Mouse (Mus musculus): ENCODE results near the gene Lifr. TPM values are rescaled to one million over a fixed set of nuclear protein-coding genes. Genes with fewer than 3 reads are reported as not detected.

Lifr gene
- total and polyA plus RNA-seq, 2 experiments from 2014 or later = 12.2 to 28.0 TPM

- Histone ChIP-seq H3K27ac (ENCODE audit: low read depth, low read length) (no peak overlapping the region), H3K4me2 (ENCODE audit: low read depth, low read length, poor library complexity, severe bottlenecking) (no peak overlapping the region), H3K4me3 (ENCODE audit: low read depth, low read length) (no peak overlapping the region), H3K36me3 (ENCODE audit: insufficient read depth, low read length) (no peaks in the 10 kb centered on the region), H3K4me1 (ENCODE audit: insufficient read depth, low read length) (no peaks in the 10 kb centered on the region), H3K9ac (replicated peaks; ENCODE audit: low read length, poor library complexity, severe bottlenecking) (no peak overlapping the region), H3K9me3 (ENCODE audit: low read length) (no peaks in the 10 kb centered on the region), H3K27me3 (ENCODE audit: insufficient read depth, low read length) (no peaks in the 10 kb centered on the region)
- 92% methylated on average over 2 of the region's 2 CpGs for WGBS
- DNase-seq (ENCODE audit: low spot score) (no peak), ATAC-seq (ENCODE audit: low FRiP score) (no peak)
- no peak for TF ChIP-seq CTCF (IDR thresholded peaks at IDR 0.05)
Observed at GRCm38 (mm10) chr15:7052117-7052516, 38.3 kb upstream of the Lifr start.

- DNase-seq (ENCODE audit: low spot score) = no peak
- Histone ChIP-seq H3K4me1 (ENCODE audit: insufficient read depth, low read length) (no peaks in the 10 kb centered on the region), H3K36me3 (ENCODE audit: insufficient read depth, low read length) (no peaks in the 10 kb centered on the region), H3K4me3 (ENCODE audit: low read depth, low read length) (no peak overlapping the region), H3K27ac (ENCODE audit: low read depth, low read length) (no peak overlapping the region), H3K9ac (replicated peaks; ENCODE audit: low read length, poor library complexity, severe bottlenecking) (no peak overlapping the region), H3K27me3 (ENCODE audit: insufficient read depth, low read length) (no peaks in the 10 kb centered on the region), H3K4me2 (ENCODE audit: low read depth, low read length, poor library complexity, severe bottlenecking) (no peak overlapping the region), H3K9me3 (ENCODE audit: low read length) (no peaks in the 10 kb centered on the region)
- no peak for ATAC-seq (ENCODE audit: low FRiP score)
- TF ChIP-seq CTCF (IDR thresholded peaks at IDR 0.05) = no peak
- 49% methylated on average over 3 of the region's 3 CpGs for WGBS
Observed at GRCm38 (mm10) chr15:7056851-7057250, 33.6 kb upstream of the Lifr start.

GRCm38 (mm10) chr15:7060522-7060921 lies 29.9 kb upstream of the Lifr start:
- no peak for TF ChIP-seq CTCF (IDR thresholded peaks at IDR 0.05)
- Histone ChIP-seq H3K27ac (ENCODE audit: low read depth, low read length) (no peak overlapping the region), H3K4me2 (ENCODE audit: low read depth, low read length, poor library complexity, severe bottlenecking) (no peak overlapping the region), H3K9ac (replicated peaks; ENCODE audit: low read length, poor library complexity, severe bottlenecking) (no peak overlapping the region), H3K36me3 (ENCODE audit: insufficient read depth, low read length) (no peaks in the 10 kb centered on the region), H3K9me3 (ENCODE audit: low read length) (no peaks in the 10 kb centered on the region), H3K4me3 (ENCODE audit: low read depth, low read length) (no peak overlapping the region), H3K4me1 (ENCODE audit: insufficient read depth, low read length) (no peaks in the 10 kb centered on the region), H3K27me3 (ENCODE audit: insufficient read depth, low read length) (no peaks in the 10 kb centered on the region)
- 68% methylated on average over 2 of the region's 2 CpGs for WGBS
- ATAC-seq (ENCODE audit: low FRiP score) (no peak), DNase-seq (ENCODE audit: low spot score) (no peak)

DNA sequence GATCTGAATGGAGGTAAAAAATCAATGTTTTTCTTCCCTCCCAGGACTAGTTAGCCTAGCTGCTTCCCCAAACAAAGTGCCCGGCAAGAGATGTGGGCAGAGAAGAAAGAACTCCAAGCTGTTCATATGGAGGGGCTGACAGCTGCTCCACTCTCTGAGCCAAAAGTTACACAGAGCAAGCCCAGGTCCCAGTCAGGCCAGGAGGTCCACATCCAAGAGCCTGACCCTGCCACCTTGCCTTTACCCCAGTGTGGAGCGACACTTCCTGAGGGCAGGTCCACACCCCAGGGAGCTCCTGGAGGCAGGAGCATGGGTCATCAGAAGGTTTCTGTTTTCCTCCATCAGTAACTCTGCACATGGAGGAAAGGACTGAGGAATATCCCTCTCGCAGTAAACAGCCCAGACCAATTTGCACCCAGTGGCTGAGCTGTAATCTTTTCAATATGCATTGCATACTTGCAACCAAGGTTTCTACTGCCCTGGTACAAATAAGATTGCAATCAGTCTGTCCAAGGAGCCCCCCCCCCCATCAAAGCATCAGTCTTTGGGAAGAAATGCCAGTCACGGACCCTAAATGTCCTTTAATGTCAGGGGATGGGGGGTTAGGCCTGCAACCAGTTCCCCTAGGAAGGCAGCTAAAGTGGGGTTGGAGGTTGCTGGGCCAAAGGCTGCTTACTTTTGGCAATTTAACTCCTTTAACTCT lies 28.3 kb upstream of the Lifr start:
- no peak overlapping the region for H3K4me3 ChIP-seq (ENCODE audit: low read depth, low read length)
- DNase-seq (ENCODE audit: low spot score) = peak; percentile 32
- no peak overlapping the region for H3K27ac ChIP-seq (ENCODE audit: low read depth, low read length)
- no peak for ATAC-seq (ENCODE audit: low FRiP score)
- H3K4me2 ChIP-seq (ENCODE audit: low read depth, low read length, poor library complexity, severe bottlenecking) = no peak overlapping the region
- H3K27me3 ChIP-seq (ENCODE audit: insufficient read depth, low read length) = no peaks in the 10 kb centered on the region
- no peak overlapping the region for H3K9ac ChIP-seq (replicated peaks; ENCODE audit: low read length, poor library complexity, severe bottlenecking)
- no peaks in the 10 kb centered on the region for H3K4me1 ChIP-seq (ENCODE audit: insufficient read depth, low read length)
- TF ChIP-seq CTCF (IDR thresholded peaks at IDR 0.05) = no peak
- H3K36me3 ChIP-seq (ENCODE audit: insufficient read depth, low read length) = no peaks in the 10 kb centered on the region
- 32% methylated on average over 4 of the region's 4 CpGs for WGBS
- H3K9me3 ChIP-seq (ENCODE audit: low read length) = no peaks in the 10 kb centered on the region

DNA sequence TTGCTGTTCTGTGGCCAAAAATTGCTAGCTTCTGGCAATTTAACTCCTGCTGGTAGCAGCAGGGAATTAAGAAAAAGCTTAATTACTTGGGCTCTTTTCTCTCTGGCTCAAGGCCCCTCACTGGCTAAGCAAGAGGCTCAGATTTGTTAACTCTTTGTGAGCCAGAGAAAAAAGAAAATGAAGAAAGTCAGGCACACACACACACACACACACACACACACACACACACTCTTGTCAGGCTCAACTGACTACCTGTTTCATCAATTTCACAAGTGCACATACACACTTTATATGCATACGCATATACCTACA lies 27.8 kb upstream of the Lifr start:
- DNase-seq (ENCODE audit: low spot score) (peak; percentile 66), ATAC-seq (ENCODE audit: low FRiP score) (no peak)
- Histone ChIP-seq H3K4me1 (ENCODE audit: insufficient read depth, low read length) (no peaks in the 10 kb centered on the region), H3K9me3 (ENCODE audit: low read length) (no peaks in the 10 kb centered on the region), H3K27ac (ENCODE audit: low read depth, low read length) (no peak overlapping the region), H3K27me3 (ENCODE audit: insufficient read depth, low read length) (no peaks in the 10 kb centered on the region), H3K9ac (replicated peaks; ENCODE audit: low read length, poor library complexity, severe bottlenecking) (no peak overlapping the region), H3K4me3 (ENCODE audit: low read depth, low read length) (no peak overlapping the region), H3K36me3 (ENCODE audit: insufficient read depth, low read length) (no peaks in the 10 kb centered on the region), H3K4me2 (ENCODE audit: low read depth, low read length, poor library complexity, severe bottlenecking) (no peak overlapping the region)
- TF ChIP-seq CTCF (IDR thresholded peaks at IDR 0.05) = no peak
- 98% methylated on average over 1 of the region's 1 CpGs for WGBS

GRCm38 (mm10) chr15:7063521-7064240 lies 26.7 kb upstream of the Lifr start:
- Histone ChIP-seq H3K4me2 (ENCODE audit: low read depth, low read length, poor library complexity, severe bottlenecking) (no peak overlapping the region), H3K4me1 (ENCODE audit: insufficient read depth, low read length) (no peaks in the 10 kb centered on the region), H3K4me3 (ENCODE audit: low read depth, low read length) (no peak overlapping the region), H3K9ac (replicated peaks; ENCODE audit: low read length, poor library complexity, severe bottlenecking) (no peak overlapping the region), H3K27ac (ENCODE audit: low read depth, low read length) (no peak overlapping the region), H3K9me3 (ENCODE audit: low read length) (no peaks in the 10 kb centered on the region), H3K36me3 (ENCODE audit: insufficient read depth, low read length) (no peaks in the 10 kb centered on the region), H3K27me3 (ENCODE audit: insufficient read depth, low read length) (no peaks in the 10 kb centered on the region)
- ATAC-seq (ENCODE audit: low FRiP score) (no peak), DNase-seq (ENCODE audit: low spot score) (no peak)
- no peak for TF ChIP-seq CTCF (IDR thresholded peaks at IDR 0.05)
- WGBS = 67% methylated on average over 9 of the region's 9 CpGs

Measured in midbrain, postnatal 0 days (tissue).